Mouse (Mus musculus): ENCODE results near the gene Rapgef6. TPM values are rescaled to one million over a fixed set of nuclear protein-coding genes. Genes with fewer than 3 reads are reported as not detected.

Rapgef6 gene
- total RNA-seq, 2 experiments from 2014 or later, result 9.0 to 13.6 TPM

- DNase-seq, result no peak
These were observed 214.3 kb downstream of the Rapgef6 start for GRCm38 (mm10) chr11:54736903-54737302.

DNA sequence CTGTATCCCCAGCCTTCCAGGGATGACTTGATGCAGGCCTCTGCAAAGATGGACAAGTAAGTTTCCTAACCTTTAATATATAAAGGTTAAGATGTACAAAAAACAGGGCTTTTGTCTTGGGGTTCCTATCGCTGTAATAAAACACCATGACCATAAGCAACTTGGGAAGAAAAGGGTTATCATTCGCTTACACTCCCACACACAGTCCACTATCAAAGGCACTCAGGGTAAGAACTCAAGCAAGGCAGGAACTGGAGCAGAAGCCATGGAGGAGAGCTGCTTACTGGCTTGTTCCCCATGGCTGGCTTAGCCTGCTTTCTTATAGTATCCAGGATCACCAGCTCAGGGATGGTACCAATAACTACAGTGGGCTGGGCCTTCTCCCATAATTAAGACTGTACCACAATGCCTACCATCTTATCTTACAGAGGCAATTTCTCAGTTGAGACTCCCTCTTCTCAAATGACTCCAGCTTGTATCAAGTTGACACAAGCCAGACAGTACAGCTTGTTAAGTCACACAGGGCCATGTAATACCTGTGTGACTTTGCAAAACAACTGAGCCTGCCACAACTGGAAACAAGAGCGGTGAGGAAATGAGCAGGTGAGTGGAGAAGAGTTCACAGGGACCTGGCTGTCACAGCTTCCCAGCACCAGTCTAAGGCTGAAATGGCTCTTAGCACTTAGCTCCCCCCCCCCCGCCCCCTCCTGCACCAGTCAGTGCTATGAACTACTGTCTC lies 216.5 kb downstream of the Rapgef6 start:
- no peak for DNase-seq

DNA sequence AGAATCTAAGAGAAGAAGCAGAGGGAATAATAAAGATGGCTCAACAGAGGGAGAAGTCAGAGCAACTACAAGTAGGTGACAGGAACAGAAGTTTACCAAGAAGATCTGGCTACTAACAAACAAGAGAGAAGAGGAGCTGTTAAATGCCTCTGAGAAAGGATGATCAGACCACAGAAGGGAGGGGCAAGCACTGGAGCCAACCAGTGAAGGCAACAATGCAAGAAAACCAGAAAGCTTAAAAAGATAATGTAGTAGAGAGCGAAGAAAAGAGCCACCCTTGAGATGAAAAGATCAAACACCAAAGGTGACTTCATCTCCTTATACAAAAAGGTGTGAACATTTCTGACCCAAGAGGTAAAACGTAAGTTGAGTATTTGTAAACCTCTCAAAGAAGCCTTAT lies 218.7 kb downstream of the Rapgef6 start:
- DNase-seq, result no peak

GRCm38 (mm10) chr11:54744231-54744630 lies 221.6 kb downstream of the Rapgef6 start:
- no peak for DNase-seq

Small RNA genes within 50 kb of the gene (microRNA-seq; reads per million reads assigned to microRNA genes)
- gene Gm26116, result 0 reads per million in 2 experiments

Other genes starting within 250 kb of the Rapgef6 start
- 10 to 100 TPM; 21.3 to 21.6 TPM for gene Acsl6, start 219.0 kb upstream of the Rapgef6 start, total RNA-seq (2021)
- gene Meikin, start 152.2 kb upstream of the Rapgef6 start, total RNA-seq (2021), result not detected
- gene Fnip1, start 84.6 kb upstream of the Rapgef6 start, total RNA-seq (2021), result 10 to 100 TPM; 18.2 to 19.0 TPM

All from gastrocnemius, postnatal 10 days (tissue).